Mouse (Mus musculus): ENCODE measurements around the gene Spz1. TPM values are rescaled to one million over a fixed set of nuclear protein-coding genes. Genes with fewer than 3 reads are reported as not detected.

The Spz1 gene
- polyA plus RNA-seq, 1 experiment from 2014 or later, result not detected

GRCm38 (mm10) chr13:92593731-92594396, 17.9 kb upstream of the Spz1 start:
- Histone ChIP-seq H3K4me2 (replicated peaks; ENCODE audit: low read depth) (no peak overlapping the region), H3K4me1 (replicated peaks; ENCODE audit: control insufficient read depth, insufficient read depth, low read length) (no peaks in the 10 kb centered on the region), H3K9ac (ENCODE audit: low read depth, low read length) (no peak overlapping the region), H3K27ac (ENCODE audit: low read depth, low read length) (no peak overlapping the region), H3K27me3 (replicated peaks; ENCODE audit: control insufficient read depth, insufficient read depth, low read length) (no peaks in the 10 kb centered on the region), H3K36me3 (ENCODE audit: control insufficient read depth, insufficient read depth) (no peaks in the 10 kb centered on the region), H3K4me3 (ENCODE audit: low read depth, low read length) (no peak overlapping the region), H3K9me3 (ENCODE audit: control insufficient read depth) (no peaks in the 10 kb centered on the region)
- 23% methylated on average over 3 of the region's 3 CpGs for WGBS
- no peak for ATAC-seq
- no peak for TF ChIP-seq CTCF (IDR thresholded peaks at IDR 0.05; ENCODE audit: low read depth)

GRCm38 (mm10) chr13:92592786-92593635, 17.0 kb upstream of the Spz1 start:
- H3K4me2 ChIP-seq (replicated peaks; ENCODE audit: low read depth), result 0 out of 2 replicates have a peak overlapping the region, but pooled peaks have one; percentile 13
- peak; percentile 57 for ATAC-seq
- no peak overlapping the region for H3K4me3 ChIP-seq (ENCODE audit: low read depth, low read length)
- no peak for TF ChIP-seq CTCF (IDR thresholded peaks at IDR 0.05; ENCODE audit: low read depth)
- H3K27me3 ChIP-seq (replicated peaks; ENCODE audit: control insufficient read depth, insufficient read depth, low read length), result no peaks in the 10 kb centered on the region
- H3K36me3 ChIP-seq (ENCODE audit: control insufficient read depth, insufficient read depth), result no peaks in the 10 kb centered on the region
- no peaks in the 10 kb centered on the region for H3K4me1 ChIP-seq (replicated peaks; ENCODE audit: control insufficient read depth, insufficient read depth, low read length)
- no peak overlapping the region for H3K9ac ChIP-seq (ENCODE audit: low read depth, low read length)
- no peaks in the 10 kb centered on the region for H3K9me3 ChIP-seq (ENCODE audit: control insufficient read depth)
- H3K27ac ChIP-seq (ENCODE audit: low read depth, low read length), result peak overlapping the region; percentile 54
- 27% methylated on average over 12 of the region's 12 CpGs for WGBS

- 57% methylated on average over 5 of the region's 5 CpGs for WGBS
- 0 out of 2 replicates have a peak overlapping the region, but pooled peaks have one; percentile 13 for H3K4me2 ChIP-seq (replicated peaks; ENCODE audit: low read depth)
Observed at GRCm38 (mm10) chr13:92592268-92592785, 16.4 kb upstream of the Spz1 start.

GRCm38 (mm10) chr13:92591225-92591624, 15.3 kb upstream of the Spz1 start:
- TF ChIP-seq CTCF (IDR thresholded peaks at IDR 0.05; ENCODE audit: low read depth), result no peak
- H3K36me3 ChIP-seq (ENCODE audit: control insufficient read depth, insufficient read depth), result no peaks in the 10 kb centered on the region
- H3K9ac ChIP-seq (ENCODE audit: low read depth, low read length), result no peak overlapping the region
- H3K4me3 ChIP-seq (ENCODE audit: low read depth, low read length), result no peak overlapping the region
- WGBS, result 71% methylated on average over 3 of the region's 3 CpGs
- no peaks in the 10 kb centered on the region for H3K9me3 ChIP-seq (ENCODE audit: control insufficient read depth)
- no peak overlapping the region for H3K4me2 ChIP-seq (replicated peaks; ENCODE audit: low read depth)
- H3K27me3 ChIP-seq (replicated peaks; ENCODE audit: control insufficient read depth, insufficient read depth, low read length), result no peaks in the 10 kb centered on the region
- H3K27ac ChIP-seq (ENCODE audit: low read depth, low read length), result no peak overlapping the region
- no peaks in the 10 kb centered on the region for H3K4me1 ChIP-seq (replicated peaks; ENCODE audit: control insufficient read depth, insufficient read depth, low read length)
- no peak for ATAC-seq

More at GRCm38 (mm10) chr13:92592268-92592785, 16.4 kb upstream of the Spz1 start:
- no peaks in the 10 kb centered on the region for H3K36me3 ChIP-seq (ENCODE audit: control insufficient read depth, insufficient read depth)
- H3K9me3 ChIP-seq (ENCODE audit: control insufficient read depth), result no peaks in the 10 kb centered on the region
- no peak overlapping the region for H3K4me3 ChIP-seq (ENCODE audit: low read depth, low read length)
- peak overlapping the region; percentile 54; the same call in 1 of the 2 replicates for H3K27ac ChIP-seq (ENCODE audit: low read depth, low read length)
- no peaks in the 10 kb centered on the region for H3K27me3 ChIP-seq (replicated peaks; ENCODE audit: control insufficient read depth, insufficient read depth, low read length)
- no peak for TF ChIP-seq CTCF (IDR thresholded peaks at IDR 0.05; ENCODE audit: low read depth)
- ATAC-seq, result no peak
- H3K4me1 ChIP-seq (replicated peaks; ENCODE audit: control insufficient read depth, insufficient read depth, low read length), result no peaks in the 10 kb centered on the region
- H3K9ac ChIP-seq (ENCODE audit: low read depth, low read length), result no peak overlapping the region

GRCm38 (mm10) chr13:92589255-92589654, 13.3 kb upstream of the Spz1 start:
- Histone ChIP-seq H3K4me3 (ENCODE audit: low read depth, low read length) (no peak overlapping the region), H3K9me3 (ENCODE audit: control insufficient read depth) (no peaks in the 10 kb centered on the region), H3K4me2 (replicated peaks; ENCODE audit: low read depth) (no peak overlapping the region), H3K27me3 (replicated peaks; ENCODE audit: control insufficient read depth, insufficient read depth, low read length) (no peaks in the 10 kb centered on the region), H3K36me3 (ENCODE audit: control insufficient read depth, insufficient read depth) (no peaks in the 10 kb centered on the region), H3K9ac (ENCODE audit: low read depth, low read length) (no peak overlapping the region), H3K4me1 (replicated peaks; ENCODE audit: control insufficient read depth, insufficient read depth, low read length) (no peaks in the 10 kb centered on the region), H3K27ac (ENCODE audit: low read depth, low read length) (no peak overlapping the region)
- ATAC-seq, result no peak
- TF ChIP-seq CTCF (IDR thresholded peaks at IDR 0.05; ENCODE audit: low read depth), result no peak

- Histone ChIP-seq H3K4me1 (replicated peaks; ENCODE audit: control insufficient read depth, insufficient read depth, low read length) (no peaks in the 10 kb centered on the region), H3K9me3 (ENCODE audit: control insufficient read depth) (no peaks in the 10 kb centered on the region), H3K27me3 (replicated peaks; ENCODE audit: control insufficient read depth, insufficient read depth, low read length) (no peaks in the 10 kb centered on the region), H3K9ac (ENCODE audit: low read depth, low read length) (no peak overlapping the region), H3K4me2 (replicated peaks; ENCODE audit: low read depth) (no peak overlapping the region), H3K4me3 (ENCODE audit: low read depth, low read length) (no peak overlapping the region), H3K27ac (ENCODE audit: low read depth, low read length) (no peak overlapping the region), H3K36me3 (ENCODE audit: control insufficient read depth, insufficient read depth) (no peaks in the 10 kb centered on the region)
- no peak for TF ChIP-seq CTCF (IDR thresholded peaks at IDR 0.05; ENCODE audit: low read depth)
- 23% methylated on average over 3 of the region's 3 CpGs for WGBS
- ATAC-seq, result peak; percentile 49
Observed at GRCm38 (mm10) chr13:92588704-92589103, 12.7 kb upstream of the Spz1 start.

All from intestine, postnatal 0 days (tissue).